Mouse (Mus musculus): ENCODE data around the gene Prkag1.

The Prkag1 gene

DNA sequence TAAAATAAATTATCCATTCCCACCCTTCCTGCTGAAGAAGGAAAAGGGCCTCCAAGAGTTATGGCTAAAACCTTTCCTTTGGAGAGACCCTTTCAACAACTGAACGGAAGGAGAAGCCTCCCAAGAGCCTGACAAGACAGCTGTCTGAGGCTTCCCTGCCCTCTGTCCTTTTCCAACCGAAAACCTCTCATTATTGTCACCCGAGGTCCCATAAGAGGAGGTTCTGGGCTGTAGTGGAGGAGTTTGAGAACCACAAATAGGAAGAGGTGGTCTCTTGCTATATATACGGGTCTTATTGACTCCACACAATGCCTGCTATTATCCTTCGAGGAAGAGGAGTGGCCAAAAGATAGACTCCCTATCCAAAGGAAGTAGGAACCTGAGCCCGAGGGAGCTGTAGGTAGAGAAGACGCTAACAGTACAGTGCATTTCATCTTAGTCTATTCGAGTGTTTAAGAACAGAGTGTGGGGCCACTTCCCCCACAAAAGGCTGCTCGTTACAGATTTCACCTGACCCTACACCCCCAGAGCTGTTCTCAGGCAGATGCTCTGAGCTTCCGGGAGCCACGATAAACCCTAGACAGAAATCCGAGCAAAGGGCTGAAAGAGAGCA lies 59.4 kb downstream of the Prkag1 start:
- no peak for DNase-seq (ENCODE audit: low spot score in 2 of 2)

DNA sequence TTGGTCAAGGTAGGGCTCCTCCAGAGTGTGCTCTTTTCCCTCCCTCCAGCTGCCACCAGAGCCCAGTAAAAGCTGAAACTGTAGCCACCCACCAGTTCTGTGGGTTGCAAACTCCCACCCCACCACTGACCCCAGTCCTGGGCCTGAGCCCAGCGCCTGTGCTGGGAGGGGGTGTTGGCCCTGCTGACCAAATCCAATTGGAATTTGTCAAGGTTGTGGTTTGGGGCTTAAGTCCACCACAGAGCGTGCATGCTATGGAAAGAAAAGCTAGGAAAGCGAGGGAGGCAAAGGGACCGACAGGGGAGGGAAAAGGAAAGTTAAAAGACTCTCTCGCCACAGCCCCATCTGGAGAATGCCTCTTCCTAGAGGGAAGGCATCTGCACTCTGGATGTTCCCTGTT lies 63.1 kb downstream of the Prkag1 start:
- no peak for DNase-seq (ENCODE audit: low spot score in 2 of 2)

DNA sequence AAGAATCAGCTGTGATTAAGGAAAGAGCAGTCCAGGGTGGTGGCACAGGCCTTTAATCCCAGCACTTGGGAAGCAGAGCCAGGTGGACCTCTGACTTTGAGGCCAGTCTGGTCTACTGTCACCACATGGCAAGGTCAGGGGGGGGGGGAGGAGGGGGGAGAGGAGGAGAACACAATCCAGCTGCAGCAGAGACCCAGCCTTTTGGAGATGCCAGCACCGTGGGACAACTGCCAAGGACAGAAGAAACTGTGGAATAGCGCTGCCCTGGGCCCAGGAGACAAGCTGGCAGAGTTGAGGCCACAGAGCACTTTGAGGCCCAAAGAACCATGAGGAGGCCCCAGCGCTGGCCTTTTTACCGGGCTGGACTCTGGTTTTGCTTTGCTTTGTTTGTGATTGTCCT lies 65.4 kb downstream of the Prkag1 start:
- no peak for DNase-seq (ENCODE audit: low spot score in 2 of 2)

Data from right cerebral cortex, postnatal 36 days (tissue).